Comparison of ENCODE assay signal across 10 mouse cellular contexts in the genomic region with DNA sequence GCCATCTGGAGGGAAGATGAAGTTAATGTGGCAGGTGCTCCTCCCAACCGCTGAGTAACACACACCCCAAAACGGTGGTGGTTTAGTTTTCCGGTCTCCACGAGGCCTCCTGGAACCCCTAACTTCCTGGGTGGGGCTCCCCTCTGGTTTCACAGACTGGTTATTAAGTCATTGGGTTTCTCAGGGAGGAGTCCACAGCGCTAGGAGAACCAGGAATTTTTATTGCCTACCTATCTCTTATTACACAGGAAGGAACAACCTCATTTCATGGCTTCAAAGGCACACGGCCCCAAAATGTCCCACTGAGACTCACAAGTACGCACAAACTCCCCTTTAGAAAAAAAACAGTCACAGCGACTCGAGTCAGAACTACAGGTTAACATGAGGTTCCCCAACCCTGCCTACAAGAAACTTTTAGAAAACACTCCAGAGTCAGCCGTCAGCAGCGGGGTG. TPM values are rescaled to one million over a fixed set of nuclear protein-coding genes. Genes with fewer than 3 reads are reported as not detected.
DNase-seq lines count a peak whose midpoint lies in the region; ATAC-seq lines count a peak whose summit lies in the region.
"Had no signal": no experiment of that assay in that cellular context is flagged by ENCODE, and none has a peak within 500 bp of the region (broad histone marks: within the 10 kb centered on the region; RNA-seq: fewer than 3 reads in every experiment).

No protein-coding gene starts in this region.

- WGBS in heart, embryonic 11.5 days (ENCODE audit: insufficient replicate concordance): 72% methylated on average over 11 of the region's 11 CpGs
- 20% methylated on average over 11 of the region's 11 CpGs for WGBS in limb, embryonic 12.5 days

- ATAC-seq in heart, embryonic 11.5 days (replicated peaks; ENCODE audit: insufficient number of reproducible peaks, low FRiP score, low TSS enrichment): no peak
- ATAC-seq in limb, embryonic 12.5 days (ENCODE audit: insufficient number of reproducible peaks, insufficient read depth, low FRiP score, low TSS enrichment, low read depth): no peak

- intact Hi-C loops in heart, postnatal 10 days (cut with DNase I): no loop called here

- no peak for DNase-seq in heart, postnatal 10 days
- DNase-seq in spleen, postnatal 36 days (ENCODE audit: low spot score in 2 of 2): peak; percentile 52 to 58
- DNase-seq in spleen, postnatal 4 days (ENCODE audit: low spot score in 2 of 2): no peak
- DNase-seq in thymus, postnatal 25 days: peak; percentile 85
- DNase-seq in embryo, embryonic 11 days: no peak
- DNase-seq in adrenal gland, postnatal 14 days: no peak
- DNase-seq: cerebellum, adult 18-20 months had no signal

- no peak overlapping the region for H3K4me3 ChIP-seq in heart, embryonic 11.5 days (ENCODE audit: low read depth, low read length)
- no peak overlapping the region for H3K4me3 ChIP-seq in limb, embryonic 12.5 days (replicated peaks)

- peaks cover 29% of the 10 kb centered on the region for H3K36me3 ChIP-seq in heart, embryonic 11.5 days (ENCODE audit: control insufficient read depth, insufficient read depth, low read length)
- peaks cover 42% of the 10 kb centered on the region for H3K36me3 ChIP-seq in limb, embryonic 12.5 days

- no peaks in the 10 kb centered on the region for H3K27me3 ChIP-seq in heart, embryonic 11.5 days (ENCODE audit: control insufficient read depth, insufficient read depth, low read length)
- no peaks in the 10 kb centered on the region for H3K27me3 ChIP-seq in limb, embryonic 12.5 days

- no peak overlapping the region for H3K9ac ChIP-seq in heart, embryonic 11.5 days (ENCODE audit: low read depth, low read length)
- H3K9ac ChIP-seq in limb, embryonic 12.5 days (replicated peaks): no peak overlapping the region
- H3K9ac ChIP-seq: liver, embryonic 14.5 days had no signal

- no peak overlapping the region for H3K4me2 ChIP-seq in heart, embryonic 11.5 days
- H3K4me2 ChIP-seq in limb, embryonic 12.5 days: no peak overlapping the region

- H3K9me3 ChIP-seq in heart, embryonic 11.5 days (replicated peaks; ENCODE audit: control insufficient read depth, low read length): no peaks in the 10 kb centered on the region
- no peaks in the 10 kb centered on the region for H3K9me3 ChIP-seq in limb, embryonic 12.5 days

- peak overlapping the region; percentile 22; the same call in 1 of the 2 replicates for H3K27ac ChIP-seq in heart, embryonic 11.5 days (ENCODE audit: low read depth, low read length)
- H3K27ac ChIP-seq in limb, embryonic 12.5 days: peak overlapping the region; percentile 53; the same call in 1 of the 2 replicates
- H3K27ac ChIP-seq: liver, embryonic 14.5 days had no signal

- H3K4me1 ChIP-seq in heart, embryonic 11.5 days (ENCODE audit: control insufficient read depth, insufficient read depth, low read length): peaks cover 52% of the 10 kb centered on the region
- H3K4me1 ChIP-seq in limb, embryonic 12.5 days (replicated peaks): peaks cover 67% of the 10 kb centered on the region

RNA-seq across cellular contexts. Expression of gene Ezr, which starts 38.8 kb away (rescaled TPM):
- 89.2 and 109 TPM in 2 replicates for polyA plus RNA-seq in heart, embryonic 11.5 days (2014; fragmentation: Nextera tagmentation; extraction: Ambion mirVana)
- total RNA-seq in heart, postnatal 10 days (2021): 10 to 100 TPM; 68.1 to 83.6 TPM
- polyA plus RNA-seq in limb, embryonic 12.5 days (2016; fragmentation: Nextera tagmentation; extraction: Ambion mirVana): 40.1 and 46.9 TPM in 2 replicates
- 23.6 and 30.5 TPM in 2 replicates for total RNA-seq in adrenal gland, postnatal 14 days (2021)

Comparison
In these comparisons a context has a peak if more than half of its experiments do, and no peak if none do; other contexts are left out.
1. DNase-seq: peak in spleen, postnatal 36 days (2 of 2) and thymus, postnatal 25 days (single experiment); none in heart, postnatal 10 days (0 of 2), spleen, postnatal 4 days (0 of 2), embryo, embryonic 11 days (single experiment) and adrenal gland, postnatal 14 days (single experiment).